43 mouse cellular contexts compared by ENCODE assay signal in the genomic region with DNA sequence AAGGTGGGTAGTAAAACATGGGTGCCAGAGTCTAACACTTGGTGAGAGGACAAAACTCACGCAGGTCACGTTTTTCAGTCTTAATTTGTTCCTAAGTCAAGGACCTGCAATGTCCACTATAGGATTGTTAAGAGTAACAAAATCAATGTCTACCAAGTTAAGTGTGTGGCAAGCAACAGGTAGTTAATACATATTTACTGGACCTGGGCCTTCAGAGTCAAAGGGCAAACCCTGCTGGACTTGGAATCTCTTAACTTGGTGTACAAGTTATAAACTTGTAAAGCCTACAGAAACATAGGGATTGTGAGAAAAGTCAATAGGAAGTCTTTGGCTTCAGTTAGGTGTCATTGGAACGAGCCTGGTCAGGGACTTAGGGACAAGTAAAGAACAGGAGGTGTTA. TPM values are rescaled to one million over a fixed set of nuclear protein-coding genes. Genes with fewer than 3 reads are reported as not detected.
"Had no signal": no experiment of that assay in that cellular context is flagged by ENCODE, and none has a peak within 500 bp of the region (broad histone marks: within the 10 kb centered on the region; RNA-seq: fewer than 3 reads in every experiment).

No protein-coding gene starts in this region.

- DNase-seq: heart, adult 18-20 months; heart, adult 2 months; heart, postnatal 10 days; heart, postnatal 14 days; heart, postnatal 36 days; heart, postnatal 4 days; kidney, postnatal 4 days; layer of hippocampus, adult 9-11 months; layer of hippocampus, postnatal 36 days had no signal

- H3K9me3 ChIP-seq: heart, embryonic 10.5 days; heart, embryonic 12.5 days; heart, embryonic 13.5 days; heart, embryonic 15.5 days; hindbrain, embryonic 10.5 days; hindbrain, embryonic 12.5 days; hindbrain, embryonic 13.5 days; hindbrain, embryonic 15.5 days; intestine, embryonic 15.5 days; kidney, embryonic 15.5 days had no signal

- H3K36me3 ChIP-seq: heart, embryonic 10.5 days; heart, embryonic 12.5 days; heart, embryonic 13.5 days; heart, embryonic 15.5 days; hindbrain, embryonic 10.5 days; hindbrain, embryonic 12.5 days; hindbrain, embryonic 13.5 days; hindbrain, embryonic 15.5 days; intestine, embryonic 15.5 days; kidney, embryonic 15.5 days had no signal

- H3K4me2 ChIP-seq: heart, embryonic 11.5 days; heart, embryonic 12.5 days; heart, embryonic 13.5 days; heart, embryonic 15.5 days; hindbrain, embryonic 12.5 days; hindbrain, embryonic 13.5 days; hindbrain, embryonic 14.5 days; hindbrain, embryonic 15.5 days; intestine, embryonic 15.5 days; kidney, embryonic 15.5 days had no signal

- H3K4me3 ChIP-seq: heart, adult 2 months; heart, embryonic 10.5 days; heart, embryonic 12.5 days; heart, embryonic 13.5 days; heart, embryonic 15.5 days; hindbrain, embryonic 10.5 days; hindbrain, embryonic 12.5 days; hindbrain, embryonic 13.5 days; hindbrain, embryonic 15.5 days; intestine, embryonic 15.5 days; kidney, embryonic 15.5 days; layer of hippocampus, adult 2 months; left cerebral cortex, adult 2 months had no signal

- H3K27ac ChIP-seq: heart, adult 2 months; heart, embryonic 10.5 days; heart, embryonic 13.5 days; heart, embryonic 15.5 days; hindbrain, embryonic 10.5 days; hindbrain, embryonic 12.5 days; hindbrain, embryonic 13.5 days; hindbrain, embryonic 14.5 days; hindbrain, embryonic 15.5 days; hindbrain, postnatal 0 days; intestine, embryonic 15.5 days; kidney, embryonic 15.5 days; kidney, postnatal 0 days; layer of hippocampus, adult 2 months; left cerebral cortex, adult 2 months had no signal

- H3K9ac ChIP-seq: heart, embryonic 12.5 days; heart, embryonic 13.5 days; heart, embryonic 15.5 days; hindbrain, embryonic 12.5 days; hindbrain, embryonic 13.5 days; hindbrain, embryonic 14.5 days; hindbrain, embryonic 15.5 days; intestine, embryonic 15.5 days; kidney, embryonic 15.5 days had no signal

- ATAC-seq: hindbrain, embryonic 16.5 days; hindbrain, postnatal 0 days; inflammation-experienced regulatory T-cells, adult 6 months; intestine, embryonic 15.5 days; intestine, embryonic 16.5 days had no signal

- H3K4me1 ChIP-seq: heart, embryonic 10.5 days; heart, embryonic 12.5 days; hindbrain, embryonic 10.5 days; hindbrain, embryonic 12.5 days; hindbrain, embryonic 13.5 days; hindbrain, embryonic 15.5 days; intestine, embryonic 15.5 days; kidney, embryonic 15.5 days had no signal

- H3K27me3 ChIP-seq: heart, embryonic 13.5 days; heart, embryonic 15.5 days; hindbrain, embryonic 12.5 days; hindbrain, embryonic 13.5 days; hindbrain, embryonic 15.5 days; intestine, embryonic 15.5 days; kidney, embryonic 15.5 days had no signal

RNA-seq across cellular contexts. Expression of a gene that starts 9.1 kb away (rescaled TPM):
- total RNA-seq: heart, postnatal 4 days; hematopoietic stem cell, adult 5-6 weeks; layer of hippocampus, adult 18-20 months; layer of hippocampus, adult 2 months; layer of hippocampus, adult 8-10 months; layer of hippocampus, postnatal 14 days; layer of hippocampus, postnatal 25 days; layer of hippocampus, postnatal 36 days; left cerebral cortex, adult 18-20 months; left cerebral cortex, adult 2 months had no signal
- polyA plus RNA-seq: heart, embryonic 10.5 days; heart, embryonic 11.5 days; heart, embryonic 13.5 days; heart, postnatal 0 days; inflammation-experienced regulatory T-cells, adult 6 months; intestine, postnatal 0 days; kidney, postnatal 0 days had no signal

RNA-seq across cellular contexts. Expression of a gene that starts 11.1 kb away (rescaled TPM):
- total RNA-seq: heart, postnatal 4 days; hematopoietic stem cell, adult 5-6 weeks; hindbrain, postnatal 0 days; layer of hippocampus, adult 2 months; layer of hippocampus, adult 8-10 months; layer of hippocampus, postnatal 10 days; layer of hippocampus, postnatal 14 days; layer of hippocampus, postnatal 25 days; layer of hippocampus, postnatal 36 days; left cerebral cortex, adult 2 months had no signal
- polyA plus RNA-seq: heart, embryonic 10.5 days; heart, embryonic 11.5 days; heart, embryonic 12.5 days; heart, embryonic 14.5 days; heart, embryonic 15.5 days; heart, postnatal 0 days; hindbrain, embryonic 10.5 days; hindbrain, embryonic 11.5 days; inflammation-experienced regulatory T-cells, adult 6 months; intestine, embryonic 14.5 days; intestine, embryonic 15.5 days; intestine, embryonic 16.5 days; intestine, postnatal 0 days; kidney, postnatal 0 days had no signal

RNA-seq across cellular contexts. Expression of a gene that starts 25.9 kb away (rescaled TPM):
- total RNA-seq: heart, postnatal 10 days; heart, postnatal 36 days; hematopoietic stem cell, adult 5-6 weeks; layer of hippocampus, adult 18-20 months; layer of hippocampus, adult 2 months; layer of hippocampus, adult 8-10 months; layer of hippocampus, postnatal 14 days; layer of hippocampus, postnatal 25 days; layer of hippocampus, postnatal 36 days; left cerebral cortex, adult 18-20 months; left cerebral cortex, adult 2 months; left cerebral cortex, adult 8-10 months had no signal
- polyA plus RNA-seq: heart, embryonic 11.5 days; heart, embryonic 12.5 days; heart, embryonic 13.5 days; heart, embryonic 14.5 days; heart, embryonic 15.5 days; heart, embryonic 16.5 days; hindbrain, embryonic 10.5 days; hindbrain, embryonic 11.5 days; hindbrain, embryonic 12.5 days; hindbrain, embryonic 13.5 days; inflammation-experienced regulatory T-cells, adult 6 months; kidney, embryonic 15.5 days; kidney, embryonic 16.5 days; kidney, postnatal 0 days had no signal

RNA-seq across cellular contexts. Expression of a gene that starts 26.3 kb away (rescaled TPM):
- total RNA-seq: hematopoietic stem cell, adult 5-6 weeks; left cerebral cortex, adult 18-20 months; left cerebral cortex, adult 2 months had no signal
- polyA plus RNA-seq: heart, embryonic 10.5 days; hindbrain, embryonic 10.5 days; hindbrain, embryonic 11.5 days; hindbrain, embryonic 12.5 days; hindbrain, embryonic 13.5 days; hindbrain, embryonic 14.5 days; hindbrain, embryonic 15.5 days; inflammation-experienced regulatory T-cells, adult 6 months; intestine, embryonic 15.5 days had no signal
